Mouse (Mus musculus): ENCODE data around the gene Tmem229a. TPM values are rescaled to one million over a fixed set of nuclear protein-coding genes. Genes with fewer than 3 reads are reported as not detected.

The Tmem229a gene
- not detected for total RNA-seq (2023)

DNA sequence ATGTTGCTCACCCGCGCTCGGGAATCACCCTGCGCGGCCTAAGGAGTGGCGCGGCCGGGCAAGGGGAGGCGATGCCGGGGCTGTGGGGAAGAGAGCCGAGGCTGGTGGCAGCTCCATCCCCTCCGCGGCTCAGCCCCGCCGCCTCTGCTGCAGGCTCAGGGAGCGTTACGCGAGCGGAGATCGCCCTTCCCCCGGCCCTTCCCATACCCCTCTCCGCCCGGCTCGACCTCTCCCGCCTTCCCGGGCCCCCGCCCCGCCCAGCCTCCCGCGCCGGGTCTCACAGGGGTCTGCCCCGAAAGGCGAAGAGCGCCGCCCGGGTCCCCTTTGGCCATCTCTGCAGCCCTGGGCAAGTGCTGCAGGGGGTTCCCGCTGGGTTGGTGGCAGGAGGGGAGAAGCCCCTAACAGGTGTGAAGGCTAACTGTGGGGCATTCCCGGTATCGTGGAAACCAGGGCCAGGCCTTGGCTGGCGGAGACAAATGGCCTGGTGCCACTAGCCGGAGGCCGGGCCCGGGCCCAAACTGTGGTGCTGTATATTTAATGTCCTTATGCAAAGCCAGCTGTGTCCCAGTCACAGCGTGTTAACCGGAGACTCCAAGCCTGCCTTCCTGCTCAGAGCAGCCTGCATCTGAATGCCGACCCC, at the start of gene Tmem229a:
Gene Tmem229a (minus strand): TSS at position 352 of the 640 bp plus-strand sequence.

Other genes starting within 250 kb of the Tmem229a start
- not detected for gene Hyal6, start 223.1 kb downstream of the Tmem229a start, total RNA-seq (2023)
- gene Hyal4, start 208.0 kb downstream of the Tmem229a start, total RNA-seq (2023): not detected
- gene Spam1, start 165.1 kb downstream of the Tmem229a start, total RNA-seq (2023): not detected
- not detected for gene Hyal5, start 98.3 kb downstream of the Tmem229a start, total RNA-seq (2023)